Mouse (Mus musculus): Measurements from ENCODE around the gene Gm14443. TPM values are rescaled to one million over a fixed set of nuclear protein-coding genes. Genes with fewer than 3 reads are reported as not detected.
"Not testable (repeated sequence)": the region's sequence is repeated elsewhere in the genome, so short reads cannot be mapped to it uniquely, and the experiment has no call there.

The Gm14443 gene
- polyA plus RNA-seq, 1 experiment from 2014 or later: 0.74 TPM

- peak; percentile 24 for DNase-seq (ENCODE audit: low spot score)
- not testable (repeated sequence) for H3K4me1 ChIP-seq; H3K36me3 ChIP-seq; H3K9me3 ChIP-seq (replicated peaks); H3K27me3 ChIP-seq (ENCODE audit: low read depth, poor library complexity, severe bottlenecking)
- Histone ChIP-seq H3K4me3 (peak overlapping the region; percentile 55), H3K27ac (replicated peaks) (0 out of 2 replicates have a peak overlapping the region, but pooled peaks have one; percentile 38)
- 5% methylated on average over 25 of the region's 25 CpGs for WGBS
These were observed 34.3 kb downstream of the Gm14443 start for GRCm38 (mm10) chr2:175141118-175141992.

- H3K27me3 ChIP-seq (ENCODE audit: low read depth, poor library complexity, severe bottlenecking); DNase-seq (ENCODE audit: low spot score); H3K4me1 ChIP-seq; H3K4me3 ChIP-seq; H3K36me3 ChIP-seq; H3K9me3 ChIP-seq (replicated peaks); H3K27ac ChIP-seq (replicated peaks): not testable (repeated sequence)
These were observed 35.0 kb downstream of the Gm14443 start for GRCm38 (mm10) chr2:175140624-175141023.

Other genes starting within 250 kb of the Gm14443 start
- gene Gm14444, start 165.6 kb downstream of the Gm14443 start, polyA plus RNA-seq (2016; fragmentation: Nextera tagmentation; extraction: Ambion mirVana): not detected in 2 replicates
- gene Gm14393, start 108.1 kb downstream of the Gm14443 start, polyA plus RNA-seq (2016; fragmentation: Nextera tagmentation; extraction: Ambion mirVana): 0.70 and 0.80 TPM in 2 replicates
- gene Gm14399, start 33.9 kb downstream of the Gm14443 start, polyA plus RNA-seq (2016; fragmentation: Nextera tagmentation; extraction: Ambion mirVana): 8.2 TPM in 2 replicates
- gene Gm14391, start 31.0 kb upstream of the Gm14443 start, polyA plus RNA-seq (2016; fragmentation: Nextera tagmentation; extraction: Ambion mirVana): 6.8 and 8.1 TPM in 2 replicates
- gene Gm14440, start 99.3 kb upstream of the Gm14443 start, polyA plus RNA-seq (2016; fragmentation: Nextera tagmentation; extraction: Ambion mirVana): 3.9 and 4.7 TPM in 2 replicates
- 19.3 and 20.4 TPM in 2 replicates for gene Gm4631, start 162.3 kb upstream of the Gm14443 start, polyA plus RNA-seq (2016; fragmentation: Nextera tagmentation; extraction: Ambion mirVana)
- gene Zfp968, start 196.6 kb upstream of the Gm14443 start, polyA plus RNA-seq (2016; fragmentation: Nextera tagmentation; extraction: Ambion mirVana): 4.6 and 5.3 TPM in 2 replicates